Mouse (Mus musculus) MEL (cell line): ENCODE measurements at regions not wholly inside any gene's neighbourhood (a gene's known extent, or its start where the extent isn't known, plus 50 kb on each side); places are given as distances from the start of the nearest gene placed in this dataset.

Experiments used
- DNase-seq: peaks from one replicate; pipeline ENCODE4 v3.0.0; 2011; ENCODE audit warnings: low read depth, low spot score
- H3K27ac ChIP-seq: 2 replicates; pipeline ENCODE4 v1.5.1; 2012; ENCODE audit warnings: low read depth, mild to moderate bottlenecking, control low read depth, low read length, moderate library complexity; ENCODE audit not compliant: control insufficient read depth
- H3K27me3 ChIP-seq, 2 experiments: fragments of 150-350 bp in 1 of 2; sonication (generic) in 1 of 2; 2 replicates each; pipeline ENCODE4 v1.6.1; 2012; ENCODE audit warnings: low read length in 2 of 2, mild to moderate bottlenecking in 2 of 2, improper control_type of control experiment in 1 of 2, moderate library complexity in 1 of 2; ENCODE audit not compliant: insufficient read depth in 2 of 2, control insufficient read depth in 1 of 2
- H3K36me3 ChIP-seq, 2 experiments: 2 replicates each; pipeline ENCODE4 v1.6.1; 2012 to 2014; ENCODE audit warnings: low read length in 2 of 2, improper control_type of control experiment in 1 of 2, inconsistent platforms in 1 of 2, mild to moderate bottlenecking in 1 of 2; ENCODE audit not compliant: insufficient read depth in 2 of 2, control insufficient read depth in 1 of 2
- H3K4me1 ChIP-seq, 2 experiments: fragments of 150-350 bp in 1 of 2; sonication (generic) in 1 of 2; 2 replicates each; pipeline ENCODE4 v1.6.1; 2012; ENCODE audit warnings: low read length in 2 of 2, improper control_type of control experiment in 1 of 2, mild to moderate bottlenecking in 1 of 2; ENCODE audit not compliant: insufficient read depth in 2 of 2, control insufficient read depth in 1 of 2
- H3K4me3 ChIP-seq, 2 experiments: fragments of 150-350 bp in 1 of 2; sonication (generic) in 1 of 2; 2 replicates each; pipeline ENCODE4 v1.5.1; 2012; ENCODE audit warnings: low read depth in 2 of 2, low read length in 2 of 2, mild to moderate bottlenecking in 2 of 2, moderate library complexity in 2 of 2, control low read depth in 1 of 2, improper control_type of control experiment in 1 of 2; ENCODE audit not compliant: control insufficient read depth in 1 of 2, insufficient read depth in 1 of 2
- H3K79me2 ChIP-seq: 2 replicates; pipeline ENCODE4 v1.6.1; 2012; ENCODE audit warnings: mild to moderate bottlenecking, low read length, moderate library complexity; ENCODE audit not compliant: control insufficient read depth, poor library complexity, insufficient read depth
- H3K9ac ChIP-seq: 2 replicates; pipeline ENCODE4 v1.6.1; 2012; ENCODE audit warnings: low read depth, mild to moderate bottlenecking, control low read depth, low read length, moderate library complexity; ENCODE audit not compliant: control insufficient read depth, poor library complexity, severe bottlenecking
- H3K9me3 ChIP-seq: fragments of 150-350 bp; sonication (generic); replicated peaks from 2 replicates; pipeline ENCODE4 v1.6.1; 2012; ENCODE audit warnings: mild to moderate bottlenecking, low read length, improper control_type of control experiment, moderate library complexity; ENCODE audit not compliant: insufficient read depth
- BHLHE40 ChIP-seq: IDR thresholded peaks from 2 replicates; pipeline ENCODE4 v1.6.1; 2012; ENCODE audit warnings: low read depth, mild to moderate bottlenecking, inconsistent platforms, low read length, improper control_type of control experiment, borderline replicate concordance
- CHD2 ChIP-seq: IDR thresholded peaks from 2 replicates; pipeline ENCODE4 v1.6.1; 2011; ENCODE audit warnings: low read length, improper control_type of control experiment
- CTCF ChIP-seq, 3 experiments: IDR thresholded peaks in 2 of 3; conservative IDR thresholded peaks in 1 of 3; 2 replicates each; pipeline ENCODE4 v1.5.1; 2011 to 2012; ENCODE audit warnings: low read length in 3 of 3, low read depth in 2 of 3, mild to moderate bottlenecking in 2 of 3, improper control_type of control experiment in 1 of 3, inconsistent platforms in 1 of 3, mixed read lengths in 1 of 3, moderate library complexity in 1 of 3; ENCODE audit not compliant: control insufficient read depth in 1 of 3, insufficient read depth in 1 of 3, poor library complexity in 1 of 3, severe bottlenecking in 1 of 3
- E2F4 ChIP-seq: IDR thresholded peaks from 2 replicates; pipeline ENCODE4 v1.6.1; 2011; ENCODE audit warnings: low read depth, low read length, improper control_type of control experiment, borderline replicate concordance
- GABPA ChIP-seq: IDR thresholded peaks from 2 replicates; pipeline ENCODE4 v1.6.1; 2012; ENCODE audit warnings: low read depth, mild to moderate bottlenecking, inconsistent platforms, low read length, improper control_type of control experiment, moderate library complexity
- KAT2A ChIP-seq: conservative IDR thresholded peaks from 2 replicates; pipeline ENCODE4 v1.6.1; 2012; ENCODE audit warnings: low read depth, low read length, improper control_type of control experiment, inconsistent platforms
- MAX ChIP-seq: IDR thresholded peaks from 2 replicates; pipeline ENCODE4 v1.6.1; 2011; ENCODE audit warnings: low read length, improper control_type of control experiment
- MAZ ChIP-seq: IDR thresholded peaks from 2 replicates; pipeline ENCODE4 v1.6.1; 2012; ENCODE audit warnings: low read depth, mild to moderate bottlenecking, inconsistent platforms, low read length, improper control_type of control experiment
- MEF2A ChIP-seq: IDR thresholded peaks from 2 replicates; pipeline ENCODE4 v1.6.1; 2014; ENCODE audit warnings: low read depth, mild to moderate bottlenecking, inconsistent platforms, low read length, improper control_type of control experiment; ENCODE audit not compliant: poor library complexity, insufficient replicate concordance, severe bottlenecking; ENCODE audit errors: extremely low read depth
- MXI1 ChIP-seq: IDR thresholded peaks from 2 replicates; pipeline ENCODE4 v1.6.1; 2011; ENCODE audit warnings: mild to moderate bottlenecking, low read depth, low read length, improper control_type of control experiment
- MYB ChIP-seq: IDR thresholded peaks from 2 replicates; pipeline ENCODE4 v1.6.1; 2011; ENCODE audit warnings: mild to moderate bottlenecking, low read depth, low read length, improper control_type of control experiment
- RAD21 ChIP-seq: IDR thresholded peaks from 2 replicates; pipeline ENCODE4 v1.6.1; 2011; ENCODE audit warnings: mild to moderate bottlenecking, low read depth, low read length, improper control_type of control experiment
- SIN3A ChIP-seq: IDR thresholded peaks from 2 replicates; pipeline ENCODE4 v1.6.1; 2012; ENCODE audit warnings: low read length, improper control_type of control experiment, inconsistent platforms
- TAL1 ChIP-seq: IDR thresholded peaks from 2 replicates; pipeline ENCODE4 v1.6.1; 2012; ENCODE audit warnings: mild to moderate bottlenecking, inconsistent platforms, low read length, moderate library complexity, mixed read lengths
- TCF12 ChIP-seq: IDR thresholded peaks from 2 replicates; pipeline ENCODE4 v1.6.1; 2014; ENCODE audit warnings: low read depth, mild to moderate bottlenecking, inconsistent platforms, low read length, improper control_type of control experiment, moderate library complexity
- ZNF384 ChIP-seq: IDR thresholded peaks from 2 replicates; pipeline ENCODE4 v1.6.1; 2012; ENCODE audit warnings: low read depth, mild to moderate bottlenecking, inconsistent platforms, low read length, improper control_type of control experiment

GRCm38 (mm10) chr5:141189033-141189432 is 52.3 kb upstream of the Sdk1 start:
- DNase-seq: no peak
- no peaks in the 10 kb centered on the region for H3K79me2 ChIP-seq

More at GRCm38 (mm10) chr5:141189033-141189432, 52.3 kb upstream of the Sdk1 start:
- no peaks in the 10 kb centered on the region for H3K9me3 ChIP-seq
- H3K4me1 ChIP-seq: no peaks in the 10 kb centered on the region
- no peak overlapping the region for H3K27ac ChIP-seq
- no peaks in the 10 kb centered on the region for H3K36me3 ChIP-seq
- no peaks in the 10 kb centered on the region for H3K27me3 ChIP-seq
- TF ChIP-seq TCF12 (no peak), GABPA (no peak), E2F4 (no peak), MAX (no peak), MEF2A (no peak), MXI1 (no peak), MYB (no peak), KAT2A (no peak), ZNF384 (no peak), TAL1 (no peak), SIN3A (no peak), BHLHE40 (no peak), CHD2 (no peak), RAD21 (no peak), MAZ (no peak), CTCF (IDR thresholded peaks at IDR 0.05 in 2 of 3, conservative IDR thresholded peaks at IDR 0.05 in 1 of 3; ENCODE audit: control insufficient read depth in 1 of 3, insufficient read depth in 1 of 3, low read depth in 2 of 3, low read length in 3 of 3, poor library complexity in 1 of 3, severe bottlenecking in 1 of 3) (no peak)
- no peak overlapping the region for H3K9ac ChIP-seq
- no peak overlapping the region for H3K4me3 ChIP-seq
